Mouse (Mus musculus) liver, adult 2 months (tissue): ENCODE measurements around the gene Kdm2a.

Source experiments
- CTCF ChIP-seq: fragments of 200-500 bp; IDR thresholded peaks from 2 replicates; pipeline ENCODE4 v1.5.1; 2011; ENCODE audit warnings: low read depth, low read length, control low read depth
- POLR2A ChIP-seq: fragments of 200-500 bp; IDR thresholded peaks from 2 replicates; pipeline ENCODE4 v1.6.1; 2011; ENCODE audit warnings: low read length, control low read depth; ENCODE audit not compliant: insufficient read depth; ENCODE audit errors: extremely low read depth

GRCm38 (mm10) chr19:4440222-4440621, 42.1 kb upstream of the Kdm2a start:
- TF ChIP-seq CTCF (no peak), POLR2A (no peak)
